Mouse (Mus musculus): ENCODE results near the gene Uba52. TPM values are rescaled to one million over a fixed set of nuclear protein-coding genes. Genes with fewer than 3 reads are reported as not detected.

Gene Uba52
- polyA plus RNA-seq, 1 experiment from 2014 or later = 987 TPM

- no peak overlapping the region for H3K4me2 ChIP-seq (ENCODE audit: low read depth, low read length)
- no peak overlapping the region for H3K4me3 ChIP-seq (ENCODE audit: low read length)
- peaks cover 6% of the 10 kb centered on the region; the same call in 1 of the 2 replicates for H3K36me3 ChIP-seq (ENCODE audit: control insufficient read depth, insufficient read depth, low read length)
- no peak overlapping the region for H3K27ac ChIP-seq (ENCODE audit: low read length)
- no peaks in the 10 kb centered on the region for H3K9me3 ChIP-seq (ENCODE audit: control insufficient read depth, low read length)
- ATAC-seq (ENCODE audit: low read depth) = no peak
- no peak overlapping the region for H3K9ac ChIP-seq (ENCODE audit: low read length)
- H3K27me3 ChIP-seq (ENCODE audit: control insufficient read depth, insufficient read depth, low read depth, low read length) = peaks cover 28% of the 10 kb centered on the region
- WGBS = 25% methylated on average over 23 of the region's 23 CpGs
- peaks cover 34% of the 10 kb centered on the region for H3K4me1 ChIP-seq (replicated peaks; ENCODE audit: control insufficient read depth, insufficient read depth, low read length)
Measured at GRCm38 (mm10) chr8:70501820-70502529, 8.6 kb downstream of the Uba52 start.

GRCm38 (mm10) chr8:70500386-70501301, 10.0 kb downstream of the Uba52 start:
- peaks cover 6% of the 10 kb centered on the region; the same call in 1 of the 2 replicates for H3K36me3 ChIP-seq (ENCODE audit: control insufficient read depth, insufficient read depth, low read length)
- H3K9ac ChIP-seq (ENCODE audit: low read length) = no peak overlapping the region
- no peaks in the 10 kb centered on the region for H3K9me3 ChIP-seq (ENCODE audit: control insufficient read depth, low read length)
- peak overlapping the region; percentile 15 for H3K4me2 ChIP-seq (ENCODE audit: low read depth, low read length)
- ATAC-seq (ENCODE audit: low read depth) = no peak
- H3K4me1 ChIP-seq (replicated peaks; ENCODE audit: control insufficient read depth, insufficient read depth, low read length) = peaks cover 34% of the 10 kb centered on the region
- peaks cover 41% of the 10 kb centered on the region for H3K27me3 ChIP-seq (ENCODE audit: control insufficient read depth, insufficient read depth, low read depth, low read length)
- H3K27ac ChIP-seq (ENCODE audit: low read length) = no peak overlapping the region
- no peak overlapping the region; the same call in 1 of the 2 replicates for H3K4me3 ChIP-seq (ENCODE audit: low read length)
- WGBS = 11% methylated on average over 39 of the region's 39 CpGs

- Histone ChIP-seq H3K4me1 (replicated peaks; ENCODE audit: control insufficient read depth, insufficient read depth, low read length) (peaks cover 15% of the 10 kb centered on the region), H3K27me3 (ENCODE audit: control insufficient read depth, insufficient read depth, low read depth, low read length) (peaks cover 66% of the 10 kb centered on the region), H3K36me3 (ENCODE audit: control insufficient read depth, insufficient read depth, low read length) (no peaks in the 10 kb centered on the region), H3K4me3 (ENCODE audit: low read length) (peak overlapping the region; percentile 60), H3K9me3 (ENCODE audit: control insufficient read depth, low read length) (no peaks in the 10 kb centered on the region), H3K9ac (ENCODE audit: low read length) (peak overlapping the region; percentile 48), H3K27ac (ENCODE audit: low read length) (no peak overlapping the region), H3K4me2 (ENCODE audit: low read depth, low read length) (peak overlapping the region; percentile 82)
- ATAC-seq (ENCODE audit: low read depth) = no peak
- 16% methylated on average over 12 of the region's 12 CpGs for WGBS
Measured at GRCm38 (mm10) chr8:70495771-70496062, 14.9 kb downstream of the Uba52 start.

- Histone ChIP-seq H3K4me2 (ENCODE audit: low read depth, low read length) (peak overlapping the region; percentile 82), H3K9ac (ENCODE audit: low read length) (peak overlapping the region; percentile 48), H3K27me3 (ENCODE audit: control insufficient read depth, insufficient read depth, low read depth, low read length) (peaks cover 67% of the 10 kb centered on the region), H3K4me1 (replicated peaks; ENCODE audit: control insufficient read depth, insufficient read depth, low read length) (peaks cover 15% of the 10 kb centered on the region), H3K4me3 (ENCODE audit: low read length) (peak overlapping the region; percentile 60), H3K27ac (ENCODE audit: low read length) (no peak overlapping the region), H3K36me3 (ENCODE audit: control insufficient read depth, insufficient read depth, low read length) (no peaks in the 10 kb centered on the region), H3K9me3 (ENCODE audit: control insufficient read depth, low read length) (no peaks in the 10 kb centered on the region)
- ATAC-seq (ENCODE audit: low read depth) = no peak
- 6% methylated on average over 21 of the region's 21 CpGs for WGBS
Measured at GRCm38 (mm10) chr8:70495001-70495770, 15.4 kb downstream of the Uba52 start.

- 4% methylated on average over 25 of the region's 28 CpGs for WGBS
- Histone ChIP-seq H3K9ac (ENCODE audit: low read length) (peak overlapping the region; percentile 74), H3K27ac (ENCODE audit: low read length) (no peak overlapping the region), H3K4me3 (ENCODE audit: low read length) (peak overlapping the region; percentile 60), H3K36me3 (ENCODE audit: control insufficient read depth, insufficient read depth, low read length) (no peaks in the 10 kb centered on the region), H3K4me1 (replicated peaks; ENCODE audit: control insufficient read depth, insufficient read depth, low read length) (peaks cover 21% of the 10 kb centered on the region), H3K27me3 (ENCODE audit: control insufficient read depth, insufficient read depth, low read depth, low read length) (peaks cover 67% of the 10 kb centered on the region), H3K4me2 (ENCODE audit: low read depth, low read length) (peak overlapping the region; percentile 82), H3K9me3 (ENCODE audit: control insufficient read depth, low read length) (no peaks in the 10 kb centered on the region)
- ATAC-seq (ENCODE audit: low read depth) = no peak
Measured at GRCm38 (mm10) chr8:70494416-70494945, 16.1 kb downstream of the Uba52 start.

- Histone ChIP-seq H3K36me3 (ENCODE audit: control insufficient read depth, insufficient read depth, low read length) (no peaks in the 10 kb centered on the region), H3K27me3 (ENCODE audit: control insufficient read depth, insufficient read depth, low read depth, low read length) (peaks cover 71% of the 10 kb centered on the region), H3K4me1 (replicated peaks; ENCODE audit: control insufficient read depth, insufficient read depth, low read length) (peaks cover 28% of the 10 kb centered on the region), H3K9ac (ENCODE audit: low read length) (peak overlapping the region; percentile 74), H3K4me2 (ENCODE audit: low read depth, low read length) (peak overlapping the region; percentile 82), H3K27ac (ENCODE audit: low read length) (peak overlapping the region; percentile 78), H3K9me3 (ENCODE audit: control insufficient read depth, low read length) (no peaks in the 10 kb centered on the region), H3K4me3 (ENCODE audit: low read length) (peak overlapping the region; percentile 60)
- under 1% methylated on average over 47 of the region's 47 CpGs for WGBS
- no peak; the same call in 1 of the 2 replicates for ATAC-seq (ENCODE audit: low read depth)
Measured at GRCm38 (mm10) chr8:70493692-70494415, 16.7 kb downstream of the Uba52 start.

- Histone ChIP-seq H3K27ac (ENCODE audit: low read length) (peak within 1 kb of the TSS; percentile 99), H3K36me3 (ENCODE audit: control insufficient read depth, insufficient read depth, low read length) (no peaks in the 10 kb centered on the region), H3K4me2 (ENCODE audit: low read depth, low read length) (peak within 1 kb of the TSS; percentile 82), H3K9me3 (ENCODE audit: control insufficient read depth, low read length) (no peaks in the 10 kb centered on the region), H3K4me3 (ENCODE audit: low read length) (peak within 1 kb of the TSS; percentile 60), H3K4me1 (replicated peaks; ENCODE audit: control insufficient read depth, insufficient read depth, low read length) (peaks cover 37% of the 10 kb centered on the region), H3K9ac (ENCODE audit: low read length) (peak within 1 kb of the TSS; percentile 74), H3K27me3 (ENCODE audit: control insufficient read depth, insufficient read depth, low read depth, low read length) (peaks cover 80% of the 10 kb centered on the region)
- peak; percentile 36 for ATAC-seq (ENCODE audit: low read depth)
- WGBS = 2% methylated on average over 52 of the region's 93 CpGs
Measured at GRCm38 (mm10) chr8:70492664-70493640, 17.6 kb downstream of the Uba52 start, which contains the start of gene Crlf1. Gene Crlf1, plus strand, starts transcription at chr8:70493158.
